ENCODE assay signal across 31 mouse cellular contexts in the genomic region with DNA sequence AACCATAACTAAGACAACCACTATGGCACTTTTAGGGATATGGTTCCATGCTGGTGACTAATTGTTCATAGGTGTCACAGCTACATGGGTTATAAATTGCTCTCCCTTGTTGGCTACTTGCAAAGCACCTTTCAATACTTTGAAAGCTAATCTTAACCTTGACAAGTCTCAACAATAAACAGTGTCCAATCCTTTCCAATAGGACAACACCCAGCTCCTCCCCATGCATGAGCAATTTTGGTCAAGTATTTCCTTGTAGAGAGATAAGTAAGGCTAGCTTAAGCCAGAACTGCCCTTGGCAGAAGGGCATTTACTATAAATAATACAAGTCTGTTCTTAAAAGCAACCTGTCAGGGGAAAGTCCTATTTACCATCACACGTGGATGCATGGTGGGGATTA. TPM values are rescaled to one million over a fixed set of nuclear protein-coding genes. Genes with fewer than 3 reads are reported as not detected.
A peak's percentile ranks its signal among the peaks of the same experiment; 100 is the strongest.
DNase-seq lines count a peak whose midpoint lies in the region; ATAC-seq and TF ChIP-seq lines count a peak whose summit lies in the region.
"Had no signal": no experiment of that assay in that cellular context is flagged by ENCODE, and none has a peak within 500 bp of the region (broad histone marks: within the 10 kb centered on the region; RNA-seq: fewer than 3 reads in every experiment).

No protein-coding gene starts in this region.

- no peak for TF ChIP-seq EP300 in heart, adult 2 months (IDR thresholded peaks at IDR 0.05; ENCODE audit: insufficient read depth, low read depth, low read length)
- TF ChIP-seq EP300 in heart, postnatal 0 days (IDR thresholded peaks at IDR 0.05; ENCODE audit: low read depth): no peak

- no peak for TF ChIP-seq POLR2A in heart, adult 2 months (IDR thresholded peaks at IDR 0.05; ENCODE audit: insufficient read depth, low read depth, low read length)

- H3K27ac ChIP-seq in heart, adult 2 months: peak overlapping the region; percentile 29
- peak overlapping the region; percentile 46; the same call in 1 of the 2 replicates for H3K27ac ChIP-seq in heart, postnatal 0 days (ENCODE audit: low read depth)
- H3K27ac ChIP-seq in forebrain, embryonic 11.5 days (ENCODE audit: low read depth, low read length): no peak overlapping the region
- H3K27ac ChIP-seq: forebrain, embryonic 12.5 days; hindbrain, embryonic 14.5 days; liver, embryonic 14.5 days; macrophage; midbrain, embryonic 13.5 days had no signal

- peak; percentile 75; the same call in 1 of the 2 replicates for ATAC-seq in heart, postnatal 0 days (ENCODE audit: insufficient read depth, low read depth)
- ATAC-seq in forebrain, embryonic 11.5 days (replicated peaks; ENCODE audit: low FRiP score): no peak
- ATAC-seq: midbrain, embryonic 13.5 days had no signal

- H3K36me3 ChIP-seq in heart, adult 2 months (ENCODE audit: control insufficient read depth, insufficient read depth, low read length): peaks cover 7% of the 10 kb centered on the region
- no peaks in the 10 kb centered on the region for H3K36me3 ChIP-seq in heart, postnatal 0 days (replicated peaks; ENCODE audit: control insufficient read depth, insufficient read depth, low read length)
- no peaks in the 10 kb centered on the region for H3K36me3 ChIP-seq in forebrain, embryonic 11.5 days (ENCODE audit: control insufficient read depth, insufficient read depth, low read length)
- H3K36me3 ChIP-seq: forebrain, embryonic 12.5 days; midbrain, embryonic 13.5 days had no signal

- intact Hi-C loops in heart, adult 2 months (cut with DNase I): no loop called here
- intact Hi-C loops in heart, postnatal 36 days (cut with DNase I): no loop called here
- intact Hi-C loops in heart, postnatal 10 days (cut with DNase I): no loop called here

- WGBS in heart, adult 2 months: 34% methylated on average over 1 of the region's 1 CpGs
- 21% methylated on average over 1 of the region's 1 CpGs for WGBS in heart, postnatal 0 days
- WGBS in large intestine, adult 2 months: 7% methylated on average over 1 of the region's 1 CpGs
- 52% methylated on average over 1 of the region's 1 CpGs for WGBS in forebrain, embryonic 11.5 days

- H3K4me1 ChIP-seq in heart, adult 2 months (ENCODE audit: control insufficient read depth, insufficient read depth, low read length): peaks cover 5% of the 10 kb centered on the region; the same call in 1 of the 2 replicates
- H3K4me1 ChIP-seq in heart, postnatal 0 days (ENCODE audit: control insufficient read depth, insufficient read depth): peaks cover 17% of the 10 kb centered on the region
- no peaks in the 10 kb centered on the region for H3K4me1 ChIP-seq in forebrain, embryonic 11.5 days (replicated peaks; ENCODE audit: control insufficient read depth, insufficient read depth, low read length)
- H3K4me1 ChIP-seq: forebrain, embryonic 12.5 days; midbrain, embryonic 13.5 days had no signal

- DNase-seq in heart, adult 2 months: peak in 1 of 2 experiments; percentile 4
- no peak for DNase-seq in heart, postnatal 36 days
- DNase-seq in heart, postnatal 0 days (ENCODE audit: low spot score): peak; percentile 46
- no peak for DNase-seq in heart, adult 11 months
- DNase-seq in heart, postnatal 10 days: peak; percentile 16 to 29
- DNase-seq in large intestine, adult 2 months (ENCODE audit: low read depth, low spot score): peak; percentile 55
- no peak for DNase-seq in testis, postnatal 10 days (ENCODE audit: low spot score)
- no peak for DNase-seq in forebrain, embryonic 11.5 days (ENCODE audit: low spot score)
- DNase-seq: adrenal gland, postnatal 36 days; B cell, adult 2 months; cerebellum, adult 2 months; cerebellum, postnatal 14 days; gastrocnemius, postnatal 10 days; kidney, adult 8-10 months; kidney, postnatal 10 days; liver; lung, adult 2 months; lung, postnatal 10 days; thymus, postnatal 14 days had no signal

- H3K4me3 ChIP-seq in heart, adult 2 months: no peak overlapping the region
- H3K4me3 ChIP-seq in heart, postnatal 0 days (ENCODE audit: low read depth, low read length): no peak overlapping the region
- H3K4me3 ChIP-seq in forebrain, embryonic 11.5 days (ENCODE audit: low read depth, low read length): no peak overlapping the region
- H3K4me3 ChIP-seq: erythroblast, embryonic 14.5 days; forebrain, embryonic 12.5 days; midbrain, embryonic 13.5 days had no signal

- H3K79me2 ChIP-seq in heart, adult 2 months (replicated peaks; ENCODE audit: control insufficient read depth, insufficient read depth, low read length): no peaks in the 10 kb centered on the region

- H3K9me3 ChIP-seq in heart, postnatal 0 days (replicated peaks; ENCODE audit: control insufficient read depth, low read length): no peaks in the 10 kb centered on the region
- no peaks in the 10 kb centered on the region for H3K9me3 ChIP-seq in forebrain, embryonic 11.5 days (ENCODE audit: control insufficient read depth, low read length)
- H3K9me3 ChIP-seq: forebrain, embryonic 12.5 days; midbrain, embryonic 13.5 days had no signal

- no peak overlapping the region for H3K9ac ChIP-seq in heart, adult 2 months (ENCODE audit: low read depth, low read length)
- H3K9ac ChIP-seq in heart, postnatal 0 days (replicated peaks; ENCODE audit: low read depth, low read length): no peak overlapping the region
- H3K9ac ChIP-seq in forebrain, embryonic 11.5 days (ENCODE audit: low read length): no peak overlapping the region
- H3K9ac ChIP-seq: forebrain, embryonic 12.5 days; hindbrain, embryonic 14.5 days; liver, embryonic 14.5 days; midbrain, embryonic 13.5 days had no signal

- TF ChIP-seq CTCF in heart, adult 2 months (IDR thresholded peaks at IDR 0.05): no peak
- no peak for TF ChIP-seq CTCF in heart, postnatal 0 days (IDR thresholded peaks at IDR 0.05; ENCODE audit: low read depth)

- H3K4me2 ChIP-seq in heart, postnatal 0 days (ENCODE audit: low read depth, low read length): no peak overlapping the region
- H3K4me2 ChIP-seq in forebrain, embryonic 11.5 days (ENCODE audit: low read depth, low read length, severe bottlenecking): no peak overlapping the region
- H3K4me2 ChIP-seq: forebrain, embryonic 12.5 days; hindbrain, embryonic 14.5 days; midbrain, embryonic 13.5 days had no signal

- no peaks in the 10 kb centered on the region for H3K27me3 ChIP-seq in heart, adult 2 months (ENCODE audit: control insufficient read depth, insufficient read depth, low read length)
- H3K27me3 ChIP-seq in heart, postnatal 0 days (ENCODE audit: control insufficient read depth, insufficient read depth, low read length): no peaks in the 10 kb centered on the region
- H3K27me3 ChIP-seq in forebrain, embryonic 11.5 days (ENCODE audit: control insufficient read depth, insufficient read depth, low read length): no peaks in the 10 kb centered on the region
- H3K27me3 ChIP-seq: forebrain, embryonic 12.5 days; midbrain, embryonic 13.5 days had no signal

RNA-seq across cellular contexts. Expression of a gene that starts 47.5 kb away (rescaled TPM):
- 10 to 100 TPM; 23.8 to 24.4 TPM for total RNA-seq in heart, adult 2 months (2021)
- polyA plus RNA-seq in heart, adult 2 months (2012; rRNA removed): not detected in 2 replicates
- total RNA-seq in heart, postnatal 36 days (2021): 10 to 100 TPM; 22.3 to 33.7 TPM
- not detected in 2 replicates for total RNA-seq in heart, postnatal 0 days (2014; rRNA removed; ENCODE audit: low replicate concordance)
- polyA plus RNA-seq in heart, postnatal 0 days (2015; fragmentation: Nextera tagmentation; extraction: Ambion mirVana): 72.6 and 84.7 TPM in 2 replicates
- 10 to 100 TPM; 24.9 to 33.6 TPM for total RNA-seq in heart, postnatal 10 days (2021)
- not detected in 2 replicates for polyA plus RNA-seq in large intestine, adult 2 months (2012; rRNA removed)
- polyA plus RNA-seq in forebrain, embryonic 11.5 days (2014; fragmentation: Nextera tagmentation; extraction: Ambion mirVana): 31.8 and 34.0 TPM in 2 replicates
- total RNA-seq: hematopoietic stem cell, adult 5-6 weeks had no signal
- polyA plus RNA-seq: cerebellum, adult 2 months; cortical plate, adult 2 months; erythroblast, embryonic 14.5 days; gonadal fat pad, adult 2 months; lung, adult 2 months; spleen, adult 2 months; testis, adult 2 months; urinary bladder, adult 2 months had no signal

RNA-seq across cellular contexts. Expression of a gene that starts 53.0 kb away (rescaled TPM):
- 1 to 10 TPM; 1.3 to 1.4 TPM for total RNA-seq in heart, adult 2 months (2021)
- 0.39 and 0.67 TPM in 2 replicates for polyA plus RNA-seq in heart, adult 2 months (2012; rRNA removed)
- total RNA-seq in heart, postnatal 36 days (2021): 1 to 10 TPM; 1.3 to 2.0 TPM
- total RNA-seq in heart, postnatal 0 days (2014; rRNA removed; ENCODE audit: low replicate concordance): 0.93 and 1.2 TPM in 2 replicates
- polyA plus RNA-seq in heart, postnatal 0 days (2015; fragmentation: Nextera tagmentation; extraction: Ambion mirVana): 2.1 and 2.6 TPM in 2 replicates
- total RNA-seq in heart, postnatal 10 days (2021): 1 to 10 TPM; 2.6 to 3.2 TPM
- 0.98 and 1.1 TPM in 2 replicates for polyA plus RNA-seq in large intestine, adult 2 months (2012; rRNA removed)
- polyA plus RNA-seq in forebrain, embryonic 11.5 days (2014; fragmentation: Nextera tagmentation; extraction: Ambion mirVana): 9.7 and 10.5 TPM in 2 replicates

RNA-seq across cellular contexts. Expression of a gene that starts 53.2 kb away (rescaled TPM):
- total RNA-seq in heart, adult 2 months (2021): 10 to 100 TPM; 32.1 to 36.0 TPM
- 25.2 and 47.1 TPM in 2 replicates for polyA plus RNA-seq in heart, adult 2 months (2012; rRNA removed)
- 10 to 100 TPM; 37.3 to 38.0 TPM for total RNA-seq in heart, postnatal 36 days (2021)
- 14.1 and 27.9 TPM in 2 replicates for total RNA-seq in heart, postnatal 0 days (2014; rRNA removed; ENCODE audit: low replicate concordance)
- 73.1 and 84.7 TPM in 2 replicates for polyA plus RNA-seq in heart, postnatal 0 days (2015; fragmentation: Nextera tagmentation; extraction: Ambion mirVana)
- total RNA-seq in heart, postnatal 10 days (2021): 10 to 100 TPM; 28.8 to 30.5 TPM
- polyA plus RNA-seq in large intestine, adult 2 months (2012; rRNA removed): 6.0 and 10.0 TPM in 2 replicates
- 22.9 and 28.1 TPM in 2 replicates for polyA plus RNA-seq in forebrain, embryonic 11.5 days (2014; fragmentation: Nextera tagmentation; extraction: Ambion mirVana)

RNA-seq across cellular contexts. Expression of a gene that starts 53.2 kb away (rescaled TPM):
- 10 to 100 TPM; 29.4 to 44.1 TPM for total RNA-seq in heart, adult 2 months (2021)
- polyA plus RNA-seq in heart, adult 2 months (2012; rRNA removed): 9.3 and 20.0 TPM in 2 replicates
- total RNA-seq in heart, postnatal 36 days (2021): 10 to 100 TPM; 28.5 to 28.6 TPM
- total RNA-seq in heart, postnatal 0 days (2014; rRNA removed; ENCODE audit: low replicate concordance): 17.6 and 20.8 TPM in 2 replicates
- polyA plus RNA-seq in heart, postnatal 0 days (2015; fragmentation: Nextera tagmentation; extraction: Ambion mirVana): 14.6 and 20.8 TPM in 2 replicates
- total RNA-seq in heart, postnatal 10 days (2021): 10 to 100 TPM; 28.3 to 38.8 TPM
- 7.5 and 8.6 TPM in 2 replicates for polyA plus RNA-seq in large intestine, adult 2 months (2012; rRNA removed)
- polyA plus RNA-seq in forebrain, embryonic 11.5 days (2014; fragmentation: Nextera tagmentation; extraction: Ambion mirVana): 13.6 and 14.5 TPM in 2 replicates

Comparison
In these comparisons a context has a peak if more than half of its experiments do, and no peak if none do; other contexts are left out.
1. DNase-seq: peak in heart, postnatal 0 days (single experiment), heart, postnatal 10 days (2 of 2) and large intestine, adult 2 months (single experiment); none in heart, postnatal 36 days (0 of 2), heart, adult 11 months (single experiment), testis, postnatal 10 days (single experiment) and forebrain, embryonic 11.5 days (single experiment).
2. RNA of a gene that starts 47.5 kb away (total RNA-seq): 22.3 to 33.7 TPM in heart, postnatal 36 days, 24.9 to 33.6 TPM in heart, postnatal 10 days and 23.8 to 24.4 TPM in heart, adult 2 months; not detected in heart, postnatal 0 days; every median in the first group is over 10 times any median in the second.